Mouse (Mus musculus) hindbrain, embryonic 11.5 days (tissue): Measurements from ENCODE around the gene Gja5. TPM values are rescaled to one million over a fixed set of nuclear protein-coding genes. Genes with fewer than 3 reads are reported as not detected.

Experiments
- ATAC-seq: fragments of 200-750 bp; cut with Nextera tagmentation; 2 replicates; pipeline ENCODE4 v1.8.0; 2017; ENCODE audit warnings: mild to moderate bottlenecking, moderate TSS enrichment, moderate library complexity; ENCODE audit not compliant: low FRiP score
- DNase-seq: peaks from one replicate; pipeline ENCODE4 v3.0.0-alpha.2; 2015; ENCODE audit warnings: low spot score
- H3K27ac ChIP-seq: fragments of 300-500 bp; sonication (generic); 2 replicates; pipeline ENCODE4 v1.5.1; 2014; ENCODE audit warnings: mild to moderate bottlenecking, low read depth, low read length
- H3K27me3 ChIP-seq: fragments of 300-500 bp; sonication (generic); 2 replicates; pipeline ENCODE4 v1.6.1; 2014; ENCODE audit warnings: mild to moderate bottlenecking, low read length, moderate library complexity, mixed read lengths; ENCODE audit not compliant: control insufficient read depth, insufficient read depth
- H3K36me3 ChIP-seq: fragments of 300-500 bp; sonication (generic); 2 replicates; pipeline ENCODE4 v1.6.1; 2014; ENCODE audit warnings: mild to moderate bottlenecking, low read length, moderate library complexity, mixed read lengths; ENCODE audit not compliant: control insufficient read depth, insufficient read depth
- H3K4me1 ChIP-seq: fragments of 300-500 bp; sonication (generic); replicated peaks from 2 replicates; pipeline ENCODE4 v1.6.1; 2014; ENCODE audit warnings: low read length, mixed read lengths; ENCODE audit not compliant: control insufficient read depth, insufficient read depth
- H3K4me2 ChIP-seq: fragments of 300-500 bp; sonication (generic); replicated peaks from 2 replicates; pipeline ENCODE4 v1.6.1; 2014; ENCODE audit warnings: mild to moderate bottlenecking, low read depth, low read length
- H3K4me3 ChIP-seq: fragments of 300-500 bp; sonication (generic); 2 replicates; pipeline ENCODE4 v1.5.1; 2014; ENCODE audit warnings: low read depth, low read length
- H3K9ac ChIP-seq: fragments of 300-500 bp; sonication (generic); 2 replicates; pipeline ENCODE4 v1.6.1; 2014; ENCODE audit warnings: low read depth, low read length
- H3K9me3 ChIP-seq: fragments of 300-500 bp; sonication (generic); 2 replicates; pipeline ENCODE4 v1.6.1; 2016; ENCODE audit warnings: low read length; ENCODE audit not compliant: control insufficient read depth
- WGBS: fragments of 180-500 bp; shearing (Covaris S2); extraction: QIAGEN DNeasy Blood & Tissue Kit; methylation state at CpG from one replicate; pipeline ENCODE4 v1.1.7; 2014; 5-methylcytosine and 5-hydroxymethylcytosine counted together
- polyA plus RNA-seq: library from polyadenylated mRNA; unstranded; fragments of >200 nt; fragmentation: Nextera tagmentation; extraction: Ambion mirVana; gene quantifications from 2 replicates; pipeline ENCODE4 v1.2.1, GENCODE M21; 2014

Gene Gja5
- polyA plus RNA-seq, result 2.2 and 2.5 TPM in 2 replicates

GRCm38 (mm10) chr3:96904393-96904792 lies at the start of gene Gja5:
TSS of gene Gja5 (plus strand) at chr3:96904693.
- Histone ChIP-seq H3K36me3 (no peaks in the 10 kb centered on the region), H3K27ac (no peak within 1 kb of the TSS), H3K9me3 (no peaks in the 10 kb centered on the region), H3K27me3 (no peaks in the 10 kb centered on the region), H3K4me3 (peak within 1 kb of the TSS; percentile 97), H3K4me2 (peak within 1 kb of the TSS; percentile 86), H3K4me1 (0 out of 2 replicates have a peak, but pooled peaks cover 2% of the 10 kb centered on the region), H3K9ac (peak within 1 kb of the TSS; percentile 95)
- no peak for ATAC-seq
- WGBS, result 13% methylated on average over 14 of the region's 14 CpGs
- no peak for DNase-seq

GRCm38 (mm10) chr3:96855833-96856232 lies 48.7 kb upstream of the Gja5 start:
- no peaks in the 10 kb centered on the region for H3K4me1 ChIP-seq
- H3K27ac ChIP-seq, result no peak overlapping the region
- DNase-seq (no peak), ATAC-seq (no peak)
- H3K9me3 ChIP-seq, result no peaks in the 10 kb centered on the region
- H3K4me2 ChIP-seq, result no peak overlapping the region
- H3K9ac ChIP-seq, result no peak overlapping the region
- no peaks in the 10 kb centered on the region for H3K27me3 ChIP-seq
- no peaks in the 10 kb centered on the region for H3K36me3 ChIP-seq
- H3K4me3 ChIP-seq, result no peak overlapping the region
- 72% methylated on average over 2 of the region's 3 CpGs for whole genome bisulfite sequencing

- no peaks in the 10 kb centered on the region for H3K4me1 ChIP-seq
- no peak overlapping the region for H3K9ac ChIP-seq
- no peak for ATAC-seq
- no peaks in the 10 kb centered on the region for H3K36me3 ChIP-seq
- H3K4me2 ChIP-seq, result no peak overlapping the region
- H3K27ac ChIP-seq, result no peak overlapping the region
- WGBS, result 96% methylated on average over 5 of the region's 5 CpGs
- no peak for DNase-seq
- H3K4me3 ChIP-seq, result no peak overlapping the region
- no peaks in the 10 kb centered on the region for H3K9me3 ChIP-seq
- H3K27me3 ChIP-seq, result no peaks in the 10 kb centered on the region
Observed at GRCm38 (mm10) chr3:96860498-96860897, 44.0 kb upstream of the Gja5 start.

- WGBS, result 95% methylated on average over 3 of the region's 3 CpGs
- no peak for ATAC-seq
Observed at GRCm38 (mm10) chr3:96867863-96868262, 36.6 kb upstream of the Gja5 start.

GRCm38 (mm10) chr3:96868566-96868965 lies 35.9 kb upstream of the Gja5 start:
- H3K9ac ChIP-seq, result no peak overlapping the region
- H3K27me3 ChIP-seq, result no peaks in the 10 kb centered on the region
- WGBS, result 90% methylated on average over 8 of the region's 8 CpGs
- DNase-seq (no peak), ATAC-seq (no peak)
- H3K9me3 ChIP-seq, result no peaks in the 10 kb centered on the region
- H3K4me1 ChIP-seq, result no peaks in the 10 kb centered on the region
- peaks cover 5% of the 10 kb centered on the region; the same call in 1 of the 2 replicates for H3K36me3 ChIP-seq
- H3K27ac ChIP-seq, result no peak overlapping the region
- no peak overlapping the region for H3K4me2 ChIP-seq
- no peak overlapping the region for H3K4me3 ChIP-seq

More at GRCm38 (mm10) chr3:96867863-96868262, 36.6 kb upstream of the Gja5 start:
- no peak overlapping the region for H3K4me2 ChIP-seq
- H3K27ac ChIP-seq, result no peak overlapping the region
- H3K36me3 ChIP-seq, result peaks cover 5% of the 10 kb centered on the region; the same call in 1 of the 2 replicates
- no peak overlapping the region for H3K4me3 ChIP-seq
- H3K9me3 ChIP-seq, result no peaks in the 10 kb centered on the region
- DNase-seq, result no peak
- no peaks in the 10 kb centered on the region for H3K27me3 ChIP-seq
- H3K4me1 ChIP-seq, result no peaks in the 10 kb centered on the region
- no peak overlapping the region for H3K9ac ChIP-seq

- H3K9me3 ChIP-seq, result no peaks in the 10 kb centered on the region
- DNase-seq (no peak), ATAC-seq (no peak)
- no peak overlapping the region for H3K9ac ChIP-seq
- no peaks in the 10 kb centered on the region for H3K4me1 ChIP-seq
- H3K4me3 ChIP-seq, result no peak overlapping the region
- H3K36me3 ChIP-seq, result peaks cover 5% of the 10 kb centered on the region; the same call in 1 of the 2 replicates
- no peaks in the 10 kb centered on the region for H3K27me3 ChIP-seq
- no peak overlapping the region for H3K27ac ChIP-seq
- 94% methylated on average over 7 of the region's 7 CpGs for WGBS
- H3K4me2 ChIP-seq, result no peak overlapping the region
Observed at GRCm38 (mm10) chr3:96869091-96869490, 35.4 kb upstream of the Gja5 start.

- Histone ChIP-seq H3K9ac (no peak overlapping the region), H3K27ac (no peak overlapping the region), H3K4me1 (no peaks in the 10 kb centered on the region), H3K4me2 (no peak overlapping the region), H3K27me3 (no peaks in the 10 kb centered on the region), H3K4me3 (no peak overlapping the region), H3K36me3 (peaks cover 5% of the 10 kb centered on the region; the same call in 1 of the 2 replicates), H3K9me3 (no peaks in the 10 kb centered on the region)
- 88% methylated on average over 2 of the region's 2 CpGs for WGBS
- ATAC-seq (no peak), DNase-seq (no peak)
Observed at GRCm38 (mm10) chr3:96870270-96870669, 34.2 kb upstream of the Gja5 start.

- H3K27ac ChIP-seq, result no peak overlapping the region
- no peak for ATAC-seq
- no peak overlapping the region for H3K9ac ChIP-seq
- no peaks in the 10 kb centered on the region for H3K9me3 ChIP-seq
- no peaks in the 10 kb centered on the region for H3K27me3 ChIP-seq
- peaks cover 5% of the 10 kb centered on the region; the same call in 1 of the 2 replicates for H3K36me3 ChIP-seq
- H3K4me2 ChIP-seq, result no peak overlapping the region
- WGBS, result 86% methylated on average over 8 of the region's 8 CpGs
- no peak overlapping the region for H3K4me3 ChIP-seq
- DNase-seq, result no peak
- H3K4me1 ChIP-seq, result no peaks in the 10 kb centered on the region
Observed at GRCm38 (mm10) chr3:96871070-96871469, 33.4 kb upstream of the Gja5 start.

GRCm38 (mm10) chr3:96872501-96872900 lies 32.0 kb upstream of the Gja5 start:
- no peak overlapping the region for H3K4me2 ChIP-seq
- H3K4me1 ChIP-seq, result no peaks in the 10 kb centered on the region
- no peak overlapping the region for H3K27ac ChIP-seq
- DNase-seq, result no peak
- H3K27me3 ChIP-seq, result no peaks in the 10 kb centered on the region
- H3K4me3 ChIP-seq, result no peak overlapping the region
- H3K9ac ChIP-seq, result no peak overlapping the region
- WGBS, result 96% methylated on average over 8 of the region's 8 CpGs
- H3K9me3 ChIP-seq, result no peaks in the 10 kb centered on the region
- ATAC-seq, result no peak
- H3K36me3 ChIP-seq, result peaks cover 5% of the 10 kb centered on the region; the same call in 1 of the 2 replicates
